Mouse (Mus musculus) neural tube, embryonic 11.5 days (tissue): ENCODE data around the gene Saxo1. TPM values are rescaled to one million over a fixed set of nuclear protein-coding genes. Genes with fewer than 3 reads are reported as not detected.

Experiments
- ATAC-seq: fragments of 200-750 bp; cut with Nextera tagmentation; 2 replicates; pipeline ENCODE4 v1.8.0; 2017; ENCODE audit warnings: moderate number of reproducible peaks, mild to moderate bottlenecking, moderate TSS enrichment, moderate library complexity; ENCODE audit not compliant: insufficient read depth, low FRiP score, low TSS enrichment
- DNase-seq: peaks from one replicate; pipeline ENCODE4 v3.0.0-alpha.2; 2015; ENCODE audit warnings: low spot score
- H3K27ac ChIP-seq: fragments of 300-500 bp; sonication (generic); 2 replicates; pipeline ENCODE4 v1.5.1; 2014; ENCODE audit warnings: low read depth, mild to moderate bottlenecking, low read length
- H3K27me3 ChIP-seq: fragments of 300-500 bp; sonication (generic); 2 replicates; pipeline ENCODE4 v1.6.1; 2014; ENCODE audit warnings: mild to moderate bottlenecking, low read length, mixed read lengths; ENCODE audit not compliant: control insufficient read depth, insufficient read depth
- H3K36me3 ChIP-seq: fragments of 300-500 bp; sonication (generic); 2 replicates; pipeline ENCODE4 v1.6.1; 2014; ENCODE audit warnings: mild to moderate bottlenecking, low read length, moderate library complexity, mixed read lengths; ENCODE audit not compliant: control insufficient read depth, insufficient read depth
- H3K4me1 ChIP-seq: fragments of 300-500 bp; sonication (generic); 2 replicates; pipeline ENCODE4 v1.6.1; 2014; ENCODE audit warnings: low read length, mixed read lengths; ENCODE audit not compliant: control insufficient read depth, insufficient read depth
- H3K4me2 ChIP-seq: fragments of 300-500 bp; sonication (generic); 2 replicates; pipeline ENCODE4 v1.6.1; 2014; ENCODE audit warnings: low read depth, mild to moderate bottlenecking, moderate library complexity
- H3K4me3 ChIP-seq: fragments of 300-500 bp; sonication (generic); 2 replicates; pipeline ENCODE4 v1.5.1; 2014; ENCODE audit warnings: low read depth, low read length
- H3K9ac ChIP-seq: fragments of 300-500 bp; sonication (generic); 2 replicates; pipeline ENCODE4 v1.6.1; 2014; ENCODE audit warnings: mild to moderate bottlenecking, low read length
- H3K9me3 ChIP-seq: fragments of 300-500 bp; sonication (generic); 2 replicates; pipeline ENCODE4 v1.6.1; 2016; ENCODE audit warnings: low read length; ENCODE audit not compliant: control insufficient read depth
- WGBS: fragments of 180-500 bp; shearing (Covaris S2); extraction: QIAGEN DNeasy Blood & Tissue Kit; methylation state at CpG from one replicate; pipeline ENCODE4 v1.1.7; 2014; 5-methylcytosine and 5-hydroxymethylcytosine counted together
- polyA plus RNA-seq: library from polyadenylated mRNA; unstranded; fragments of >200 nt; fragmentation: Nextera tagmentation; extraction: Ambion mirVana; gene quantifications from 2 replicates; pipeline ENCODE4 v1.2.1, GENCODE M21; 2014

Gene Saxo1
- polyA plus RNA-seq, 1 experiment from 2014 or later = 0.13 TPM

DNA sequence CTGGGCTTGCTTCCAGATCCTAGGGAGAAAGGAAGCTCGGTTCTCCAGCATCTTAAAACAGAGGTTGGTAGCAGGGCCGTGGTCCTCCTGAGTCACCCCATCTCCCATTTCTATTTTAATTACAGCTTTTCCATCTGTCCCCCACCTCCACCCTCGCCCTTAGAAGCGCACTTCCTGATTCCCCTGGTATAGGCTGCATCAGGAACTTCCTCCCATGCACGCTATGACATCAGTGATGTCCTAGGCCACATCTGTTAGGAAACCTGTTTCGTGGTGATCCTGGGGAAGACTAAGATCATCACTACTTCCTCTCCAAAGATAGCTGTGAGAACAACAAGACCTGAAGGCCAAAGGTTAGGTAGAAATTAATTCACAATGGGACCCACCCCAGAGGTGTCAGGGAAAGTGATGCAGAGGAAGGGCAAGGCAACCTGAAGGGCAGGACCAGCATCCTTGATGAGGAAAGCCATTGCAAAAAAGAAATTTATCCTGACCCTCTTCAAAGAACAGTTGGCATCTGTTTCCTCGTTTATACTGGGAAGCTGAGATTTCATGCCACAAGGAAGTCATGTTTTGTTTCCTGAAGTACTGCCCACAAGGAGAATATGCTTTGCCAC lies 161.3 kb downstream of the Saxo1 start:
- ATAC-seq (no peak), DNase-seq (no peak)
- Histone ChIP-seq H3K36me3 (no peaks in the 10 kb centered on the region), H3K27me3 (no peaks in the 10 kb centered on the region), H3K4me3 (no peak overlapping the region), H3K9me3 (no peaks in the 10 kb centered on the region), H3K4me1 (no peaks in the 10 kb centered on the region), H3K9ac (no peak overlapping the region), H3K27ac (no peak overlapping the region), H3K4me2 (no peak overlapping the region)
- WGBS = 83% methylated on average over 7 of the region's 7 CpGs

DNA sequence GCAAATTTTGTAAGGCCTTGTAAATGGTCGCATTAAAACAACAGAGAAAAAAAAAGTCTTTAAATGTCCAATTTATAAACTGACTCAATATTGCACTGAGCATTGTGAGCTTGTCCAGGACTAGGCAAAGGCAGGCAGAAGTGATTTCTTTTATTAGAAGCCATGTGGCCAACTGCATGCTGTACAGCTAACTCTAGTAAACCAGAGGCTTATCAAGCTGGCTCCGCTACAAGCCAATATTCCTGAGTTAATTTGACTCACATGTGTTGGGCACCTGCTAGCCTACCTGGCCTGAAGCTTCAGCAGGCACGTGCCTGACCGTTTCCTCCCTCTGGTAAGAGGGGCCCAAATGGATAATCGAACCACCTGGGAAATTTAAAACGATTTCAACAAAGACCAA lies 162.5 kb downstream of the Saxo1 start:
- no peak overlapping the region for H3K9ac ChIP-seq
- H3K4me3 ChIP-seq = no peak overlapping the region
- H3K36me3 ChIP-seq = no peaks in the 10 kb centered on the region
- no peak overlapping the region for H3K4me2 ChIP-seq
- H3K27ac ChIP-seq = no peak overlapping the region
- H3K27me3 ChIP-seq = no peaks in the 10 kb centered on the region
- H3K4me1 ChIP-seq = no peaks in the 10 kb centered on the region
- no peak for ATAC-seq
- no peaks in the 10 kb centered on the region for H3K9me3 ChIP-seq
- no peak for DNase-seq
- 90% methylated on average over 6 of the region's 6 CpGs for WGBS

Other genes starting within 250 kb of the Saxo1 start
- gene Rraga, start 17.3 kb upstream of the Saxo1 start, polyA plus RNA-seq = 124 and 137 TPM in 2 replicates
- 28.9 and 29.2 TPM in 2 replicates for gene Haus6, start 53.7 kb upstream of the Saxo1 start, polyA plus RNA-seq
- 84.2 and 85.8 TPM in 2 replicates for gene Plin2, start 111.7 kb upstream of the Saxo1 start, polyA plus RNA-seq
- 5.3 and 6.7 TPM in 2 replicates for gene Dennd4c, start 190.2 kb upstream of the Saxo1 start, polyA plus RNA-seq